Mouse (Mus musculus): Measurements from ENCODE around the gene C2cd3. TPM values are rescaled to one million over a fixed set of nuclear protein-coding genes. Genes with fewer than 3 reads are reported as not detected.

The C2cd3 gene
- polyA plus RNA-seq, 1 experiment from 2014 or later = 48.8 TPM

DNA sequence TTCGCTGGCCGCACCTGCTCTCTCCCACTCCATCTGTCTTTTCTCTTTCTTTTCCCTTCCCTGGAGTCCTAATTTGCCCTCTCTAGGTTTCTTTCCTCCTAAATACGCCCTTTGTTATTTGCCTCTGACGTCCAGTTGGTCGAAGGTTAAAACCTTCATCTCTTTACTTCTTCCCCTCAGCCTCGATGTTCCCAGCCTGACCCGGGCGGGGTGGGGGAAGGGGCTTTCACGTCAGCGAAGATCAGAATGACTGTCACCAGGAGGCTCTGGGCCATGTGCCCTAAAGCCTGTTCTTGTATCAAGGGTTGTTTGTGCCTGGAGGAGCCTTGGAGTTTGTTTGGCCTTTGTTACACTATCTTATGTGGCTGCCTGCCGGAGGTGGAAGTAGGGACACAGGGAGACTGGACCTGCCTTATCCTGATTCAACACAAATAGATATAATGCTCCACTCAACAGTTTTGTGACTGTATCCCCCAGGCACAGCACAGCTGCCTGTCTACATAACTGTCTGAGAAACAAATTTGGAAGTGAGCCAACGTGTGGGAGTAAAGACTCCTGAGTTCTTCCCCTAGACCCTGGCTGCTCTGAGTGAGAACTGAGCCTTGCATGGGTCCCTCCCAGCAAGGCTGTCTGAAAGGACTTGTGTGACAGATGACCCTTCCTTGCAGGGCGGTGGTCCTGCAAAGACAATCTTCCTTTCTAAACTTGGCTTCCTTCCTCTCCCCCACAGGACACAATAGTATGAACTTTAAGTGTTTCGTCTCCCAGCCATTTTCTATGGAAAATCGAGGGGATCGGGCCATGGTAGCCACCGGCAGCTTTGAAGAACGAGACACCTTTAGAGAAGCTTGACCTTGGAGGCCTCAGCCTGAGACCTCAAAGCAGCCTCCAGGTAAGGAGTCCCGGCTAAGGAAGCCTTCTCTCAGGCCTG is 121.7 kb downstream of the C2cd3 start:
- H3K27ac ChIP-seq (ENCODE audit: low read depth, low read length) = no peak overlapping the region
- 41% methylated on average over 19 of the region's 19 CpGs for WGBS
- H3K36me3 ChIP-seq (ENCODE audit: control insufficient read depth, insufficient read depth, low read length) = no peaks in the 10 kb centered on the region; the same call in 1 of the 2 replicates
- peak overlapping the region; percentile 39 for H3K4me3 ChIP-seq (ENCODE audit: low read depth, low read length)
- DNase-seq (ENCODE audit: low spot score) (no peak), ATAC-seq (replicated peaks; ENCODE audit: low FRiP score) (no peak; the same call in 1 of the 2 replicates)
- peaks cover 14% of the 10 kb centered on the region; the same call in 1 of the 2 replicates for H3K4me1 ChIP-seq (replicated peaks; ENCODE audit: control insufficient read depth, insufficient read depth, low read length)
- H3K9me3 ChIP-seq (ENCODE audit: control insufficient read depth, low read length) = no peaks in the 10 kb centered on the region
- peak overlapping the region; percentile 60 for H3K9ac ChIP-seq (ENCODE audit: low read length)
- peak overlapping the region; percentile 78; the same call in 1 of the 2 replicates for H3K4me2 ChIP-seq (ENCODE audit: low read depth, low read length, severe bottlenecking)
- H3K27me3 ChIP-seq (ENCODE audit: control insufficient read depth, insufficient read depth, low read length) = no peaks in the 10 kb centered on the region

DNA sequence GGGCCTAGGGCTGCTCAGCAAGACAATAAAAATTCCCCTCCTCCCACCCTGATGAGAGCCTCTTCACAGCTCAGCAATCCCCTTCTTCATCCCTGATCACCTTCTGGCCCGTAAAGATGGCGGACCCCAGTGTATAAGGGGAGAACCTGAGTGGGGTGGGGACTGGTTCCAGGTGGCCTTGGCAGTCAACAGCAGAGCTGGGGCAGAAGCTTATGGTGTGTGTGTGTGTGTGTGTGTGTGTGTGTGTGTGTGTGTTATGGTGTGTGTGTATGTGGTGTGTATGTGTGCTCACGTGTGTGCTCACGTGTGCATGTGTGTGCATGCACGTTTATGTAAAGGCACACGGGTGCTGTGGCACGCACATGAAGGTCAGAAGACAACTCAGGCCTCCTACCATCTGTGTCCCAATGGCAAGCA is 122.4 kb downstream of the C2cd3 start:
- Histone ChIP-seq H3K36me3 (ENCODE audit: control insufficient read depth, insufficient read depth, low read length) (no peaks in the 10 kb centered on the region; the same call in 1 of the 2 replicates), H3K4me2 (ENCODE audit: low read depth, low read length, severe bottlenecking) (0 out of 2 replicates have a peak overlapping the region, but pooled peaks have one; percentile 24), H3K27me3 (ENCODE audit: control insufficient read depth, insufficient read depth, low read length) (no peaks in the 10 kb centered on the region), H3K9me3 (ENCODE audit: control insufficient read depth, low read length) (no peaks in the 10 kb centered on the region), H3K4me3 (ENCODE audit: low read depth, low read length) (no peak overlapping the region; the same call in 1 of the 2 replicates), H3K4me1 (replicated peaks; ENCODE audit: control insufficient read depth, insufficient read depth, low read length) (peaks cover 14% of the 10 kb centered on the region; the same call in 1 of the 2 replicates), H3K27ac (ENCODE audit: low read depth, low read length) (no peak overlapping the region), H3K9ac (ENCODE audit: low read length) (no peak overlapping the region)
- ATAC-seq (replicated peaks; ENCODE audit: low FRiP score) (no peak), DNase-seq (ENCODE audit: low spot score) (no peak)
- 86% methylated on average over 7 of the region's 7 CpGs for WGBS

DNA sequence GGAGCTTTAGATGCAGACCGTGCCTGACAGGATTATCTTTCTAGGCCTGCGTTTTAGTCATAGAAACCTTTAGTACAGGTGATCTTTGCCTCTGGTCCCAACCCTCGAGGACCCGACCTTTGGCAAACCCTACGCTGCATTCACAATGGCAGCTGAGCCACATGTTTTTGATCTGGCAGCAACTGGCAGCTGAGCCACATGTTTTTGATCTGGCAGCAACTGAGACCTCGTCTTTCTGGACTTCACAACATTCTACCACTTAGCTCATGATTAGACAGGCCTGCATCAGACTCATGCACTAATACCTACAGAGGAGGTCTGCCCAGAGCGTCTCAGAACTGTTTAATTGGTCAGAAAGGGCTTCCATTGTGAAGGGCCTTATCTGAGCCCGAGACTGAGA is 123.0 kb downstream of the C2cd3 start:
- Histone ChIP-seq H3K9ac (ENCODE audit: low read length) (peak overlapping the region; percentile 4; the same call in 1 of the 2 replicates), H3K36me3 (ENCODE audit: control insufficient read depth, insufficient read depth, low read length) (no peaks in the 10 kb centered on the region; the same call in 1 of the 2 replicates), H3K4me1 (replicated peaks; ENCODE audit: control insufficient read depth, insufficient read depth, low read length) (peaks cover 14% of the 10 kb centered on the region; the same call in 1 of the 2 replicates), H3K4me2 (ENCODE audit: low read depth, low read length, severe bottlenecking) (peak overlapping the region; percentile 24; the same call in 1 of the 2 replicates), H3K4me3 (ENCODE audit: low read depth, low read length) (0 out of 2 replicates have a peak overlapping the region, but pooled peaks have one; percentile 5), H3K27me3 (ENCODE audit: control insufficient read depth, insufficient read depth, low read length) (no peaks in the 10 kb centered on the region), H3K9me3 (ENCODE audit: control insufficient read depth, low read length) (no peaks in the 10 kb centered on the region), H3K27ac (ENCODE audit: low read depth, low read length) (peak overlapping the region; percentile 51; the same call in 1 of the 2 replicates)
- 42% methylated on average over 8 of the region's 8 CpGs for WGBS
- DNase-seq (ENCODE audit: low spot score) = no peak
- no peak for ATAC-seq (replicated peaks; ENCODE audit: low FRiP score)

DNA sequence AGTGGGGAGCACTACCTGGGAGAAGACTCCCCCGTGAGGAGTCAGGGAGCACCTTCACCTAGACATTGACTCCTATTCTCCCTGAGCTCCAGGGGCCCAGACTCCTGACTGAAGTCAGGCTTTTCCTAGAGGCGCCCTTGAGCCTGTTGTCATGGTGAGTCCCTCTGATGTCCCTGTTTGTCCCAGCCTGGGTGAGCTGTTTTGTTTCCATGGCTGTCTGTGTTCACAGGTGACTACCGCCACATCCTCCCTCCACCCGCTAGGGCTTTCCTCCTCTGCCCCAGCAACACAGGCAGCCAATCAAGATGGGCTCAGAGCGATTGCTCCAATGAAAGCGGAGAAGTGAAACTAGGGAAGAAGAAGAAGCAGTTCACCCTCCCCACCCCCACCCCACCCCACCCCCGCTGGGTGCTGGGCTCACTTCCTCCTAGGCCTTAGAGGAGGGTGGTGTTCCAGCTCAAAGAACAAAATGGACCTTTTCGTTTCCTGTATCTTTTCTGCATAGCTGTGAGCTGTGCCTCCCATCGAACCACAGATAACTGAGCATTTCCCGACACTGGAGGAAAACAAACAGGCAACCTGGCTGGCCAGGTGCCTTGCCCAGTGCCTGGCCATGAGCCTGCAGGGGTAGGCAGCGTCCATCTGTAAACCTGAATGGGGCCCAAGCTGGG is 123.7 kb downstream of the C2cd3 start:
- Histone ChIP-seq H3K4me2 (ENCODE audit: low read depth, low read length, severe bottlenecking) (peak overlapping the region; percentile 24; the same call in 1 of the 2 replicates), H3K27me3 (ENCODE audit: control insufficient read depth, insufficient read depth, low read length) (no peaks in the 10 kb centered on the region), H3K4me1 (replicated peaks; ENCODE audit: control insufficient read depth, insufficient read depth, low read length) (peaks cover 14% of the 10 kb centered on the region; the same call in 1 of the 2 replicates), H3K4me3 (ENCODE audit: low read depth, low read length) (0 out of 2 replicates have a peak overlapping the region, but pooled peaks have one; percentile 5), H3K9ac (ENCODE audit: low read length) (peak overlapping the region; percentile 4), H3K9me3 (ENCODE audit: control insufficient read depth, low read length) (no peaks in the 10 kb centered on the region), H3K27ac (ENCODE audit: low read depth, low read length) (peak overlapping the region; percentile 51; the same call in 1 of the 2 replicates), H3K36me3 (ENCODE audit: control insufficient read depth, insufficient read depth, low read length) (no peaks in the 10 kb centered on the region; the same call in 1 of the 2 replicates)
- ATAC-seq (replicated peaks; ENCODE audit: low FRiP score) (peak; percentile 37; the same call in 1 of the 2 replicates), DNase-seq (ENCODE audit: low spot score) (peak; percentile 61)
- 33% methylated on average over 11 of the region's 11 CpGs for WGBS

DNA sequence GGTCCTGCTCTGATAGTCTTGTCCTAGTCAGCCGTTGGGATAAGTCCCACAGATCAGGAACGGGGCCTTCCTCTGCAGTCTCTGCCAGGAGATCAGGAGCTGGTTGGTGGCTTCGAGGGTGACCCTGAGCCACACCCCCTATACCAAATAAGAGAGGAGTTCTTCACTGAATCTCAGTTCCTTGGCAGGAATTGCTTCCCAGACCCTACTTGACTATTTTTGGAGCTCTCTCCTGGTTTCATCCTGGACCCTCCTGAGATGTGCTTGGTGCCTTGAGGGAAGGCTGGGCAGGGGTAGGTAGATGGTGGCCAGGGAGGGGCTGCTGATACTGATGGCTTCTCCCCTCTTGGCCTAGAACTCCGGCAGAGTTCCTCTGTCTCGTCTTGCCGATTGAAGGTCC is 124.3 kb downstream of the C2cd3 start:
- no peaks in the 10 kb centered on the region for H3K27me3 ChIP-seq (ENCODE audit: control insufficient read depth, insufficient read depth, low read length)
- no peak for ATAC-seq (replicated peaks; ENCODE audit: low FRiP score)
- no peak overlapping the region for H3K9ac ChIP-seq (ENCODE audit: low read length)
- no peak for DNase-seq (ENCODE audit: low spot score)
- H3K36me3 ChIP-seq (ENCODE audit: control insufficient read depth, insufficient read depth, low read length) = no peaks in the 10 kb centered on the region; the same call in 1 of the 2 replicates
- no peak overlapping the region for H3K27ac ChIP-seq (ENCODE audit: low read depth, low read length)
- 87% methylated on average over 6 of the region's 6 CpGs for WGBS
- H3K4me1 ChIP-seq (replicated peaks; ENCODE audit: control insufficient read depth, insufficient read depth, low read length) = peaks cover 14% of the 10 kb centered on the region; the same call in 1 of the 2 replicates
- no peak overlapping the region for H3K4me3 ChIP-seq (ENCODE audit: low read depth, low read length)
- H3K9me3 ChIP-seq (ENCODE audit: control insufficient read depth, low read length) = no peaks in the 10 kb centered on the region
- peak overlapping the region; percentile 13; the same call in 1 of the 2 replicates for H3K4me2 ChIP-seq (ENCODE audit: low read depth, low read length, severe bottlenecking)

DNA sequence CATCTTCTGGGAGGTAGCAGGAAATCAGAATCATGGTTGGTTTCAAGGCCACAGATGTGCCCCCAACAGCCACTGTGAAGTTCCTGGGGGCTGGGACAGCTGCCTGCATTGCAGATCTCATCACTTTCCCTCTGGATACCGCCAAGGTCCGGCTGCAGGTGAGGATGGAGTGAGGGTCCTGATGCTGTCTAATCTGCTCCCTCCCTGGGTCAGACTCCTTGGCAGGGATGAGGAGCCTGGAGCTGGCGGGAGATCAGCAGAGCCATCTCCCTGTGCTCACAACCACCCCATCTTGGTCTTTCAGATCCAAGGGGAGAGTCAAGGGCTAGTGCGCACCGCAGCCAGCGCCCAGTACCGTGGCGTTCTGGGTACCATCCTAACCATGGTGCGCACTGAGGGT is 124.8 kb downstream of the C2cd3 start:
- Histone ChIP-seq H3K9me3 (ENCODE audit: control insufficient read depth, low read length) (no peaks in the 10 kb centered on the region), H3K4me1 (replicated peaks; ENCODE audit: control insufficient read depth, insufficient read depth, low read length) (peaks cover 14% of the 10 kb centered on the region; the same call in 1 of the 2 replicates), H3K4me3 (ENCODE audit: low read depth, low read length) (no peak overlapping the region), H3K36me3 (ENCODE audit: control insufficient read depth, insufficient read depth, low read length) (no peaks in the 10 kb centered on the region; the same call in 1 of the 2 replicates), H3K27ac (ENCODE audit: low read depth, low read length) (no peak overlapping the region), H3K4me2 (ENCODE audit: low read depth, low read length, severe bottlenecking) (no peak overlapping the region), H3K9ac (ENCODE audit: low read length) (no peak overlapping the region), H3K27me3 (ENCODE audit: control insufficient read depth, insufficient read depth, low read length) (no peaks in the 10 kb centered on the region)
- ATAC-seq (replicated peaks; ENCODE audit: low FRiP score) (no peak), DNase-seq (ENCODE audit: low spot score) (no peak)
- WGBS = 93% methylated on average over 9 of the region's 9 CpGs

DNA sequence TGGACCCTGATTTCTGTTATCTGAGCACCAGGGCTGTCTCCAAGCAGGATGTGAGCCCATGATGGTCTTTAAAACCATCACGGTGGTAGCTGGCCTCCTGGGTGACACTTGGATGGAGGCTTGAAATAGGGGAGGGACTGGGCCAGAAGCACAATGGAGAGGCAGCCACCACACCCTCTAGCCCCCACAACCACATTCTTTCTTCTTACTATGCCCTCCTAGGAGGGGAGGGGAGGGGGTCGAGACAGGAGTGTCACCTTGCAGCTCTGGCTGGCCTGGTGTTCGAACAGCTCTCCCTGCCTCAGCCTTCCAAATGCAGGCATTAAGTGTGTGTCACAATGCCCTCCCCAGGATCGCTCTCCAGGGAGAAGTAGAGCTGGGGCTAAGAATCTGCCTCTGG is 125.4 kb downstream of the C2cd3 start:
- Histone ChIP-seq H3K4me2 (ENCODE audit: low read depth, low read length, severe bottlenecking) (no peak overlapping the region), H3K4me3 (ENCODE audit: low read depth, low read length) (no peak overlapping the region), H3K4me1 (replicated peaks; ENCODE audit: control insufficient read depth, insufficient read depth, low read length) (peaks cover 14% of the 10 kb centered on the region; the same call in 1 of the 2 replicates), H3K27me3 (ENCODE audit: control insufficient read depth, insufficient read depth, low read length) (no peaks in the 10 kb centered on the region), H3K27ac (ENCODE audit: low read depth, low read length) (no peak overlapping the region), H3K36me3 (ENCODE audit: control insufficient read depth, insufficient read depth, low read length) (no peaks in the 10 kb centered on the region; the same call in 1 of the 2 replicates), H3K9me3 (ENCODE audit: control insufficient read depth, low read length) (no peaks in the 10 kb centered on the region), H3K9ac (ENCODE audit: low read length) (no peak overlapping the region)
- no peak for ATAC-seq (replicated peaks; ENCODE audit: low FRiP score)
- DNase-seq (ENCODE audit: low spot score) = no peak
- 89% methylated on average over 4 of the region's 4 CpGs for WGBS

DNA sequence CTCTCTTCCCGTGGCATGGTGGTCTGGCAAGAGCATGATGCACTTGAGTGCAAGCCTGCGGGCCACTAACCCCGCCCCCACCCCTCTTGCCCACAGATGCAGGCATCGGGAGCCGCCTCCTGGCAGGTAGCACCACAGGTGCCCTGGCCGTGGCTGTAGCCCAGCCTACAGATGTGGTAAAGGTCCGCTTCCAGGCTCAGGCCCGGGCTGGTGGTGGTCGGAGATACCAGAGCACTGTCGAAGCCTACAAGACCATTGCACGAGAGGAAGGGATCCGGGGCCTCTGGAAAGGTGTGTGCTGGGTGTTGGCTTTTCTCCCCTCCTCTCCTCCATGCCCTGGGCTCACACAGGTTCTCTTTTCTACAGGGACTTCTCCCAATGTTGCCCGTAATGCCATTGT is 125.9 kb downstream of the C2cd3 start:
- 97% methylated on average over 13 of the region's 13 CpGs for whole genome bisulfite sequencing
- no peaks in the 10 kb centered on the region for H3K9me3 ChIP-seq (ENCODE audit: control insufficient read depth, low read length)
- H3K36me3 ChIP-seq (ENCODE audit: control insufficient read depth, insufficient read depth, low read length) = no peaks in the 10 kb centered on the region; the same call in 1 of the 2 replicates
- no peak overlapping the region for H3K9ac ChIP-seq (ENCODE audit: low read length)
- no peak for ATAC-seq (replicated peaks; ENCODE audit: low FRiP score)
- no peak overlapping the region for H3K4me2 ChIP-seq (ENCODE audit: low read depth, low read length, severe bottlenecking)
- no peak overlapping the region for H3K27ac ChIP-seq (ENCODE audit: low read depth, low read length)
- DNase-seq (ENCODE audit: low spot score) = no peak
- no peaks in the 10 kb centered on the region for H3K27me3 ChIP-seq (ENCODE audit: control insufficient read depth, insufficient read depth, low read length)
- H3K4me1 ChIP-seq (replicated peaks; ENCODE audit: control insufficient read depth, insufficient read depth, low read length) = peaks cover 12% of the 10 kb centered on the region; the same call in 1 of the 2 replicates
- no peak overlapping the region for H3K4me3 ChIP-seq (ENCODE audit: low read depth, low read length)
